Mouse (Mus musculus): ENCODE data around the gene Rsbn1l. TPM values are rescaled to one million over a fixed set of nuclear protein-coding genes. Genes with fewer than 3 reads are reported as not detected.

Gene Rsbn1l
- polyA plus RNA-seq, 1 experiment, result 2.2 TPM

GRCm38 (mm10) chr5:20904647-20905046 lies 51.6 kb downstream of the Rsbn1l start:
- Histone ChIP-seq H3K36me3 (ENCODE audit: control insufficient read depth, insufficient read depth) (peaks cover 16% of the 10 kb centered on the region), H3ac (ENCODE audit: control insufficient read depth, insufficient read length) (no peak overlapping the region), H3K4me2 (ENCODE audit: low read depth) (no peak overlapping the region), H3K79me2 (ENCODE audit: control insufficient read depth, insufficient read depth) (no peaks in the 10 kb centered on the region), H3K4me3 (no peak overlapping the region), H3K27me3 (ENCODE audit: control insufficient read depth, insufficient read depth, insufficient read length) (no peaks in the 10 kb centered on the region)
- TF ChIP-seq SRF (IDR thresholded peaks at IDR 0.05; ENCODE audit: control insufficient read depth, insufficient read length, low read depth) (no peak), CEBPB (IDR thresholded peaks at IDR 0.05; ENCODE audit: insufficient read depth, poor library complexity, severe bottlenecking) (no peak)

- no peaks in the 10 kb centered on the region for H3K79me2 ChIP-seq (ENCODE audit: control insufficient read depth, insufficient read depth)
- no peak for TF ChIP-seq USF1 (IDR thresholded peaks at IDR 0.05; ENCODE audit: low read depth)
- no peak for TF ChIP-seq MYOD1 (IDR thresholded peaks at IDR 0.05; ENCODE audit: control insufficient read depth in 1 of 3, insufficient read length in 2 of 3, low read depth in 2 of 3)
- no peak for TF ChIP-seq MAX (IDR thresholded peaks at IDR 0.05; ENCODE audit: low read depth)
- no peak for TF ChIP-seq SRF (IDR thresholded peaks at IDR 0.05; ENCODE audit: control insufficient read depth, insufficient read length, low read depth)
- no peak for TF ChIP-seq POLR2AphosphoS2 (IDR thresholded peaks at IDR 0.05; ENCODE audit: insufficient read length, low read depth)
- peaks cover 25% of the 10 kb centered on the region for H3K36me3 ChIP-seq (ENCODE audit: control insufficient read depth, insufficient read depth)
- no peak overlapping the region for H3ac ChIP-seq (ENCODE audit: control insufficient read depth, insufficient read length)
- H3K4me3 ChIP-seq, result no peak overlapping the region
- no peaks in the 10 kb centered on the region for H3K27me3 ChIP-seq (ENCODE audit: control insufficient read depth, insufficient read depth, insufficient read length)
- no peak overlapping the region for H3K4me2 ChIP-seq (ENCODE audit: low read depth)
Measured at GRCm38 (mm10) chr5:20897446-20898167, 58.6 kb downstream of the Rsbn1l start.

GRCm38 (mm10) chr5:20884036-20884620 lies 72.1 kb downstream of the Rsbn1l start:
- no peaks in the 10 kb centered on the region for H3K36me3 ChIP-seq (ENCODE audit: control insufficient read depth, insufficient read depth)
- peaks cover 40% of the 10 kb centered on the region for H3K79me2 ChIP-seq (ENCODE audit: control insufficient read depth, insufficient read depth)
- H3K27me3 ChIP-seq (ENCODE audit: control insufficient read depth, insufficient read depth, insufficient read length), result no peaks in the 10 kb centered on the region
- peak overlapping the region; percentile 61 for H3K4me3 ChIP-seq
- H3K4me2 ChIP-seq (ENCODE audit: low read depth), result peak overlapping the region; percentile 69
- TF ChIP-seq SRF (IDR thresholded peaks at IDR 0.05; ENCODE audit: control insufficient read depth, insufficient read length, low read depth) (no peak), USF1 (IDR thresholded peaks at IDR 0.05; ENCODE audit: low read depth) (peak; percentile 52)
- no peak overlapping the region for H3ac ChIP-seq (ENCODE audit: control insufficient read depth, insufficient read length)

GRCm38 (mm10) chr5:20881915-20882800 lies 74.0 kb downstream of the Rsbn1l start, which contains the start of the genes Phtf2 and Tmem60:
TSS of gene Phtf2 (minus strand) at chr5:20882124.
TSS of gene Tmem60 (plus strand) at chr5:20882191.
- H3K4me3 ChIP-seq, result peak within 1 kb of the TSS; percentile 61
- H3ac ChIP-seq (ENCODE audit: control insufficient read depth, insufficient read length), result peak within 1 kb of the TSS; percentile 80
- no peaks in the 10 kb centered on the region for H3K27me3 ChIP-seq (ENCODE audit: control insufficient read depth, insufficient read depth, insufficient read length)
- H3K79me2 ChIP-seq (ENCODE audit: control insufficient read depth, insufficient read depth), result peaks cover 40% of the 10 kb centered on the region
- no peak for TF ChIP-seq MAX (IDR thresholded peaks at IDR 0.05; ENCODE audit: low read depth)
- peak; percentile 4 for TF ChIP-seq REST (IDR thresholded peaks at IDR 0.05; ENCODE audit: insufficient read depth, insufficient read length)
- peak; percentile 95 for TF ChIP-seq POLR2AphosphoS2 (IDR thresholded peaks at IDR 0.05; ENCODE audit: insufficient read length, low read depth)
- no peak for TF ChIP-seq CEBPB (IDR thresholded peaks at IDR 0.05; ENCODE audit: insufficient read depth, poor library complexity, severe bottlenecking)
- peak; percentile 27 for TF ChIP-seq E2F4 (IDR thresholded peaks at IDR 0.05; ENCODE audit: insufficient read depth)
- TF ChIP-seq USF1 (IDR thresholded peaks at IDR 0.05; ENCODE audit: low read depth), result no peak
- peak; percentile 96 for TF ChIP-seq POLR2A (IDR thresholded peaks at IDR 0.05; ENCODE audit: insufficient read length, low read depth)
- TF ChIP-seq SRF (IDR thresholded peaks at IDR 0.05; ENCODE audit: control insufficient read depth, insufficient read length, low read depth), result no peak
- no peak for TF ChIP-seq TCF12 (IDR thresholded peaks at IDR 0.05; ENCODE audit: insufficient read depth, poor library complexity, severe bottlenecking)
- no peak for TF ChIP-seq MYOD1 (IDR thresholded peaks at IDR 0.05; ENCODE audit: control insufficient read depth in 1 of 3, insufficient read length in 2 of 3, low read depth in 2 of 3)
- TF ChIP-seq MYOG (IDR thresholded peaks at IDR 0.05; ENCODE audit: control insufficient read depth in 1 of 3, insufficient read depth in 1 of 3, insufficient read length in 2 of 3, low read depth in 2 of 3), result no peak
- TF ChIP-seq TCF3 (IDR thresholded peaks at IDR 0.05; ENCODE audit: insufficient read length, low read depth), result no peak
- H3K36me3 ChIP-seq (ENCODE audit: control insufficient read depth, insufficient read depth), result no peaks in the 10 kb centered on the region
- H3K4me2 ChIP-seq (ENCODE audit: low read depth), result peak within 1 kb of the TSS; percentile 92

Measured in myocyte (in vitro differentiated cells).